Mouse (Mus musculus) CD4-positive, CD25-positive, alpha-beta regulatory T cell, adult 2 months (primary cell): Measurements from ENCODE around the gene Nccrp1.
"Not testable (repeated sequence)": the region's sequence is repeated elsewhere in the genome, so short reads cannot be mapped to it uniquely, and the experiment has no call there.

Experiments
- DNase-seq: peaks from one replicate; pipeline ENCODE4 v3.0.0-alpha.2; 2012; ENCODE audit warnings: low read depth, low spot score

The Nccrp1 gene

DNA sequence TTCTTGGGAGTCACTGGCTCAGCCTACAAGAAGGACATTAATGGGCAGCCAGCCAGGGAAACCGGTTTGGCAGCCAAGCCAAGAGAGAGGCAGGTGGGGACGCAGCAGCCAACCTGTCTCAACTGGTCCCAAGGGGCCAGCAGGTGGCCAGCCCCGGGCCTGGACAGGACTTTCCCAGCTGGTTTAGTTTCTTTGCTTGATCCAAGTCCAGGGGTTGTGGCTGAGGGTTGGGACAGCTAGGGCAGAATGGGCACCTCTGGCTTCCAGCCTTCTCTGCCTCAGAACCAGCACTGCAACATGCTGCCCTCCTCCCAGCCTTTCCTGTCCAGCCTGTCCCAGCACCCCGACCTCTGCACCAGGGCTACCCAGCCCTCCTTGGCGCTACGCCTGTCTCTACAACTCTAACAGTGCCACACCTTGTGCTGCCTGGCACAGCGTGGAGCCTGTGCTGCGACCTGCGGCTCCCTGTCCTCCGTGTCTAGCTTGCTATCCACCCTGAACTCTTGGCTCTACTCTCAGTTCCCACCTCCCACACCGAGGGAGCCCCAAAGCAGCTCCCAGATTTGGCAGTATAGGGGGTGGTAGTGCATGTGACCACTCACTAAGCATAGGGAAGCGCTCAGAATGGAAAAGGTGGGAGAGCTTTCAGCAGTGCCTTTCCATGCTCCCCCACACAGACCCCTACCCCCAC, 23.4 kb upstream of the Nccrp1 start:
- DNase-seq = no peak

DNA sequence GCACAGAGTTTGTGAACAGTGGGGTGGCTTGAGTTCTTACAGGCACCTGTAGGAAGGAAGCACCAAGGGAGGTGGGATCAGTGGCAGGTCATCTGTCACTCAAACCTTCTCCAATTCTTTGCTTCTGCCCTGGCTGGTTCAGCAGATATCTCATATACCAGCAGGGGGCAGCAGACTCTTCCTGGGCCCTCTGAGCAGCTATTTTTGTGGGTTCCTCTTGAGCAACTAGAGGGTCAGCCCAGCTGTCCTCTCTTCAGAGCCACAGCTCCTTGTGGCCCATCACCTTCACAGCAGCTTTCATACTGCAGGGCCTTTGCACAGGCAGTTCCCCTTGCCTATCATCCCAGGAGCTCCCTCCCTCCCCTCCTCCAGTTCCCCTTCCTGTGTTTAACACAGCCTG, 21.2 kb upstream of the Nccrp1 start:
- DNase-seq = peak; percentile 82

DNA sequence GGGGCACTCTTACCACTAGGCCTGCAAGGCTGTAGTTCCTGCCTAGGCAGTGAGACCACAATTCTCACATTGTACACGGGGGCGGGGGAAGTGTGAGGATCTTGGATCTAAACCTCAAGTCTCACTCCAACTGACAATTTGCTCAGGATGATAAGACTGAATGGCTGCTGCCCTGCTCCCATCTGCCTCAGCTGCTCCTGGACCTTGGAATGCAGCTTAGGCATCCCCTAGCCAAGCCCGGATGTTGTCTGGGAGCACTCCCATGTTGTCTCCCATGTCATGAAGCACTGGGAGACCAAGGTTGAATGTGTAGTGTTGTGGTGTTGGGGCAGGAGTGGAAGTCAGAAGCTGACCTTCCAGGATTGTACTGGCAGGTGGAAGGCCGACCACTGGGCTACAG, 20.5 kb upstream of the Nccrp1 start:
- no peak for DNase-seq

DNA sequence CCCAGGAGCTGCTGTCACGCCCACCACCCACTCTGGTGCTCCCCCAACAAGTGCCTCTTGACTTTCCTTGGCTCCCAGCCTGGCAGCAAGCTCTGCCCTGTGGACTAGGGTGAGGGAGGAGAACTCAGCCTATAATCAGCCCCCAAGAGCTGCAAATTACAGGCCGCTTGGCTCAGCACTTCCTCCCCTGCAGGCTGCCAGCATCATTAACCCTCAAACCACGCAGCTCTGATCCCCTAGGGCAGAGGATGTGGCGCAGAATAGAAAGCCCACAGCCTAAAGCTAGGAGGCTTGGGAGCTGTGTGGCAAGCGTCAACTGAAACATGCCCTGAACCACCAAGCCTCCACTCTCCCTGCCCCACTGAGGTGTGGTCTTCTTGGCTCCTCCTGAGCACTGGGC, 18.4 kb upstream of the Nccrp1 start:
- DNase-seq = no peak

DNA sequence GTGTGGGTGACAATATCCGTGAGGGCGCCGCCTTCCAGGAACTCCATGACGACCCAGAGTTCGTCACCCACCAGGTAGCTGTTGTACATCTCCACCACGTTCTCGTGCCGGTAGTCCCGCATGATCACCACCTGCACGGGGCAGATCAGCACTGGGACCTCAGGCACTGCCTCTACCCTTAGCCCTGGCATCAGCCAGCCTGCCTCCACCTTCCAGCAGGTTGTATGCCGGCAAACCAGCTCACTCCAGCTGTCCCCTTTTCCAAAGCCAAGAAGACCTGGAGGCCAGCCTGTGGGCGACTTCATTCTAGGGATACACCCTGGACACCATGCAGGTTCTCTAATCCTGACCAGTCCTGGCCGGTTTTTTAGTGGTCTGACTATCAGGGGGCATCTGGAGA, 15.9 kb upstream of the Nccrp1 start:
- DNase-seq = no peak

DNA sequence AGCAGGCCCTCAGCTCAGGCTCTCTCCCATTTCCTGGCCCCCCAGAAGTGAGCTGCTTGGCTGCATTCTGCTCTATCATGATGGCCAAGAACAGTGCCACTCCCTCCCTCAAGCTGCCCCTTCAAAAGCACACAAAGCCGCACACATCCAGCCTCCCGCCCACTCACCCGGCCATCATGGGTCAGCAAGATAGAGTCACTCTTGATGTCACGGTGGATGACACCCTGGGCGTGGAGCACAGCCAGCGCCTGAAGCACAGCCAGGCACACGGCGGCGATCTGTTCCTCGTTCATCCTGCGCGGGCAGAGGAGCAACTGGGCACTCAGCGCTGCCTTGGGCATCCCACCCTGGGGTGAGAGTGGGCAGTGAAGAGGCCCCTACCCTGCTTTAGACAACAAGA, 15.3 kb upstream of the Nccrp1 start:
- no peak for DNase-seq

DNA sequence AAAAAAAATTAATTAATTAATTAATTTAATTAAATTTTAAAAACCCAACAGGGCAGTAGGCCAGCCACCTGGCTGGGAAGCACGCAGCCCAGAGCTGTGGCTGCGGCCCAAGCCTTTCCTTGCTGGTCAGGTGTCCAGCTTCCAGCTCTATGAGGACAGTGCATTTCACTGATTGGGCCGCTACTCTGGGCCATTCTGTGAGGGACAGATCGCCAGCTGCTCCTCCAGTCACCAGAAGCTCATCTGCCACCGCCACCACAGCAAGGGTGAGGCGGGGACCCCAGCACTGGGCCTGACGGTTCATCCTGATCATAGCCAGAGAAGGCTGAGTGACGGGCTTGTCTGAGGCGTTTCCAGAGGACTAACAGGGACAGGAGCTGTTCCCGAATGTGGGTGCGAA, 14.9 kb upstream of the Nccrp1 start:
- no peak for DNase-seq

DNA sequence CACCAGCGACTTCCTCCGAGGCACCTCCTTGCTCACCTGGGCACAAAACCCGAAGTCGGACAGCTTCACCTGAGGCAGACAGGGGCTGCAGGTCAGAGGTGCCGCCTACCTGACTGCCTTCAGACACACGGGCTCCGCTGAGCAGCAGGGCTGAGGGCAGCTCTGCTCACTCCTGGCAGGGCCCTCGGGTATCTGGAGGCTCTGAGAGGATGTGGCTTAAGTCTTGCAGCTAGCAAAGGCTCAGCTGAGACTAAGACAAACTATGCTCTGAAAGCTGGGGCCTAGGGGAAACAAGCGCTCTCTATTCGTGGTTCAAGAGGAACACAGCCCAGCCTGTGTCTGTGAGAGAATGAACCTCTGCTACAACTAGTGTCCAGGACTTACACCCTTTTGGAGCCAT, 13.8 kb upstream of the Nccrp1 start:
- DNase-seq = no peak

DNA sequence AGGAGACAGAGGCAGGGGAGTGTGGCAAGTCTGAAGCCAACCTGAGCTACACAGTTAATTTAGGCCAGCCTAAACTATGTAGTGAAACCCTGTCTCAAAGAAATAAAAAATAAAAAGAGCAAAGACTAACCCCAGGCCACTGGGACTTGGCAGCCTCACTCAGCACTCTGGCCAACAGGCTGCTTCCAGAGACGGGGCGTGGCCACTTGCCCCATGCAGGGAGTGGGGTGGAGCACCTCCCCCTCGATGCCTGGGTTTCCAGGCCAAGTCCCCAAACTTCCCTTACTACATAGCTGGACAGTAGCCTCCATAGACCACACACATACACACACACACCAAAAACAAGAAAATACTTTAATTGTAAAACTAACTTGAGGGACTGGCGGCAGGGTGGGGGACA, 11.4 kb upstream of the Nccrp1 start:
- no peak for DNase-seq

DNA sequence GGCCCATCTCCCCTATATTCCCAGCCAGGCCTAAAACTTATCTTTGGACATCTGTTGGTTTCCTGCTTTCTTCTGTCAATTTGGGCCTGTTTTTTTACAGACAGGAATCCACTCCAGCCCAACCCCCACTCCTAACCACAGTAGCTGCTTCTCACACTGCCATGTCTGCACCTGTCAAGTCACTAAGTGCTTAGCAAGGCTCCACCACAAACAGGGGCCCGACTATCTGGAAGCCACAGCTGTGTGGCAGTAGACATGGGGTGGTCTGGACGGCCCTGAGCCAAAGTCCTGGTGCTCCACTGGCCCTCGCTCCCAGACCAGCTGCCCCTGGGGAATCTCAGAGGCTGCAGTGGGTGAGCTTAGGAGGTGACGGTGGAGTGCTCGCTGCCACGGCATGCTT, 10.7 kb upstream of the Nccrp1 start:
- no peak for DNase-seq

DNA sequence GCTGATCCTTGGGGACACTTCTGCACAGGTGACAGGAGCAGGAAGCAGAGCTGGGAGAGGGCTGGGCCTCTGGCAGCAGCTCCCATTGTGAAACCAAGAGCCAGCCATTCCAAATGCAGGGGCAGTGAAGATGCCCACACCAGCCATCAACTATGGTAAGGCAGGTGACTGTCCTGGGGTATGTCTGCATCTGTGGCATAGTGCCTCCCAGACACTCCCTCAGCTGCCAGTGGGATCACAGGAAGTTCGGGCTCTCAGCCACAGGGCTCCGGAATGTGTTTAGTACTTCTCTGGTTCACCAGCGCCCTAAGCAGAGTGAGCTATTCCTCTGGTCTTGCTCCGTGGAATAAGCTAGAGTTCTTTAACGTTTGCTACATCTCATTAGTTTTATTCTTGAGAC, 10.0 kb upstream of the Nccrp1 start:
- no peak for DNase-seq

DNA sequence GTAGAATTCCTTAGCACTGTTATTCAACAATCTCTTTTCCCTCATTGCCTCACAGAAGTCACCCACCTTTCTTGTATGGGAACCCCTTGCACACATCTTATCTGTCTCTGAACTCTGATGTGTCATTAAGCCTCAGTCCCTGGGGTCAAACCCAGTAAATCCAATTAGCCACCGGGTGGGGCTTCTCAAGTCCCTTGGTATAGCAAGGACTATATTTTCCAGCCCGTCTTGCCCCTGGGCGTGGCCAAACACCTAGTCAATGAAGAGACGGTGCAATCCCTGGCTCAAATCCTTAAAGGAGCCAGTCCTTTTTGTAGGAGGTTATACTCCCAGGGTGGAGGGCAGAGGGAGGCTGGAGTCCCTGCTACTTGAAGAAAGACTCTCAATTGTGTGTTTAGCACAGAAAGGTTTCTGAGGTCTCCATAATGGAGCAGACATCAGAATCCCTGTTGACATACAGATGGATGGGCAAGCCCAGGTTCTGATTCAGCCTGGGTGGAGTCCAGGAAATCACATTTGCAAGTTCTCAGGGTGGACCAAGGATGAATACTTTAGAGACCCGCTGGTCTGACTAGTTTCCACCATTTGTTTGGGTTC, 9.0 kb upstream of the Nccrp1 start:
- no peak for DNase-seq

DNA sequence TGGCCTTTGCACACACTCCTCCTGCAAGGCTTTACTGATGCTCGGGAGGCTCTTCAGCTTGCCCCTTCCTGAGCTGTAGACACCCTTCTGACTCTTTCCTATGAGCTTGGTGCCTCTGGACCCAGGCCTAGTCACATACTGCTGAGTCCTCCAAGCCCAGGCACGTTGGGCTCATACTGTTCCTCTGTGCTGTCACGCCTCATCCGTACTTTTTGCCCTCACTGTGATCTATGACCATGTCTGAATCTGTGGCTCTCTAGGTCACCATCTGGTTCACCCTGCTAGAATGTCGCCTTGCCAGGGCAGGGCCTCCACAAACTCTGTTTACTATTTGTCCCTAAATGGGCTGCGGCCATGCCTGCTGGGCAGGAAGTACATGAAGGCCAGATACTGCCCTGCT, 6.0 kb upstream of the Nccrp1 start:
- no peak for DNase-seq

DNA sequence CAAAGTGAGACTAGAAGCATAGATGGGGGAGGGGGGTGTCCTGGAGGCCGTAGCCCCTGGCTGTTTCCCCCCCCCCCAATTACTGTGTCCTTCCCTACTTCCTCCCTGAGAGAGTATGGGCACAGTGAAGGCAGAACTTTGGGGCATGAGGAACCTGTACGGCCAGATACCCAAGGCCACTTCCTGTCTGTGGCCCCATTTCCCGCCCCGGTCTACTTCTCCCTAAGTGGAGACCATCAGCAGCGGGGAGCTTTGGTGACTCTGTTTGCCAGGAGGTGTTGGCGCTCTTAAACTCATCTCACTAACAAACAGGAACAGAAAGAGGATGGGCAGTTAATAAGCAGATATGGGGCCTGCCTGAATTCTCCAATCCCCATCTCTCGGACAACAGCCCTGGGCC, 574 bp upstream of the Nccrp1 start:
- no peak for DNase-seq

DNA sequence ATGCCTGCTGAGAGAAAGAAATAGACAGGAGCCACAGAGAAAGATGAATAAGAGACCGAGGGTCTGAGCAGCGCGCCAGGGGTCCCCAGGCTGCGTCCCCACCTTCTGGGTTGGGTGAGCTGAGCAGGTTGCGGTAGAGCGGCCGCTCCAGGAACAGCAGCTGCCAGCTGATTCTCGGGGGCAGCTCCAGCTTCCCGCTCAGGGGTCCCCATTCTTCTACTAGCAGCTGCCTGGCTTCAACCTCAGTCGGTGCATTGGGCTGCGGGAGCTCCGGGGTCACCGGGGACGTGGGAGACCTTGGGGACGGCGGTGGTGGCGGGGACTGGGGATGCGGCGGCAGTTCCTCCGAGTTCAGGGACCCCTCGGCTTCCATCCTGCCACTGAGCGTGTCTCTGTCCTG, 405 bp downstream of the Nccrp1 start:
- DNase-seq = no peak

DNA sequence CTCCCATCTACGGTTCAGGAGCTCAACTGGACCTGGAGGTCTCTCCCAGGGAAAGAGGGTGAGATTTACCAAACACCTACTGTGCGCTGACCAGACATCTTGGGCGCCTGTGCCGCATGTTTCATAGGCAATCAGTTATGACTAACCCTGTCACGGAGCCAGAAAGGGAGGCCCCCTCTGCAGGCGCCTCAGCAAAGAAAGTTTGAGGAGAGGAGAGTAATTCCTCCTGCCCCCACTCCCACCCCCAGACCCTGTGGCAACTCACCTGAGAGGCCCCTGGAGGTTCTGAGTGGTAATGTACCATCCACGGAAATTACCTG, 1.2 kb downstream of the Nccrp1 start:
- no peak for DNase-seq

DNA sequence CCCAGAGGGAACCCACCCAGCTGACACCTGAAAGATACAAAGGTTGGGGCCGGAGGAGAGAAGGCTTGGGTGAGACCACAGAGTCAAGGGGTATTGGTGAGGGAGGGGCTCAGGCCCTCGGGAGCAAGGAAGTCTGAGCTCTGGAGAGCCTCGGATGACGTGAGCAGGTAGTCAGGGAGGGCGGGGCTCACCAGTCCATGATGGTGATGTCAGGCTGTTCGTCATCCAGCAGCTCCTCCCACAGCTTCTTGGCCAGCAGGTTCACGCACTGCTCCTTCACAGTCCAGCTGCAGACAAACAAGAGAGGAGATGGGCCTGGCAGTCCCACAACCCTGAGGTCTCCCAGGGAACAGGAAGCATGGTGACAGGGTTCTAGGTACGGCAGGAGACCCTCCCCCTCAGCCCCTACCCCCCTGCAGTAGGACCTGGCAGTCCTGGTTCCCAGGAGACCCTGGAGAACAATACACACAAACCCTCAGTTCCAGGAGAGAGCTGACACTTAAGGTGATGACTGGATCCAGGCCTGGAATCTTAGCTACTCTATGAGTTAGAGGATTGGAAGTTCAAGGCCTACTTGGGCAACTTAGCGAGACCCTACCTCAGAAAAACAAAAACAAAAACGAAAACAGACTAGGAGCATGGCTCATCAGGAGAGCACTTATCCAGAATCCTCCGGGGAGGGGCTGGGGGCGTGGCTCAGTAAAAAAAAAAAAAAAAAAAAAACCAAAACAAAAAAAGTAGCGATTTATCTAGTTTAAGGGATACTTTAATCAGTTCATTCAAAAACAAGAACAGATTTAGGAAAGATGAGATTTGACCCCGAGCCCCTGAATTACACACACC, 1.8 kb downstream of the Nccrp1 start:
- no peak for DNase-seq

DNA sequence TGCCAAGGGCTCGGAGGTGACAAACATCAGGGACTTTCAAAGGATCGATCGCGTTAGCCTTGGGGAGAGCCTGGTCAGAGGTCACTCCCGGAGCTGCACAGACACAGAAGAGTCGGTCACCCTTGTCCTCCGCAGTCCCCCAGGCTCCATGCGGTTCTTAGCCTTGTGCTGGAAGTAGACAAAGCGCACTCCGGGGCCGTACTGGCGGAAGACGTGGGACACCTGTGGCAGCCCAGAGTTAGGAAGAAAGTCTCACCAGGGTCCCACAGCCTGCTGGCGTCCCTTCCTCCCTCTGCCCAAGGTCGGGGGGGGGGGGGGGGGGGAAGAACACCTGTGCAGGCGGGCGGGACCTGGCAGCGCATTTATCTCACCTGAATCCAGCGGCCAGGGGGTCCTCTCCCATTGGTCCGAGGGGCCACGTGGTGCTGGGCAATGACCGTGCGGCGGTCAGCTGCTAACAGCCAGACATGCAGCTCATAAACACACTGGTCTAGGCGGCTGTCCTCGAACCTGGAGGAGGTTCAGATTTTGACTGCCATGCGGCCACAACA, 2.9 kb downstream of the Nccrp1 start:
- no peak for DNase-seq

DNA sequence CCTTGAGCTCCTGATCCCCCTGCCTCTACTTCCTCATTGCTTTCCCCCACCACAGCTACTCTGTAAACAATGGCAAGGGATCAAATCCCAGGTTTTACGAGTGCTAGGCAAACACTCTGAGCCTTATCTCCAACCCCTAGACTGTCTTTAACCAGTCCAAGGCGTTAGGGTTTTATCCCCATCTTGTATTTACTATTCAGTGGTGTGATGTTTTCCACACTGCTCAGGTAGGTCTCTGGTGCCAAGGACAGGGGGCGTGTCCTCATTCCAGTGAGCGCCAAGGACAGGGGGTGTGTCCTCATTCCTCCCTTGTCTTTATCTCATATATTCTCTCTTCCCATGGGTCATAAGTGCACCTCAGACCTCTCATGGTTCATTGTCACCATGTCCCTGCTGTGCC, 6.5 kb downstream of the Nccrp1 start, which contains the start of gene Sycn:
Sycn (plus strand) TSS at position 360 of the 400 bp plus-strand sequence.
- DNase-seq = no peak

DNA sequence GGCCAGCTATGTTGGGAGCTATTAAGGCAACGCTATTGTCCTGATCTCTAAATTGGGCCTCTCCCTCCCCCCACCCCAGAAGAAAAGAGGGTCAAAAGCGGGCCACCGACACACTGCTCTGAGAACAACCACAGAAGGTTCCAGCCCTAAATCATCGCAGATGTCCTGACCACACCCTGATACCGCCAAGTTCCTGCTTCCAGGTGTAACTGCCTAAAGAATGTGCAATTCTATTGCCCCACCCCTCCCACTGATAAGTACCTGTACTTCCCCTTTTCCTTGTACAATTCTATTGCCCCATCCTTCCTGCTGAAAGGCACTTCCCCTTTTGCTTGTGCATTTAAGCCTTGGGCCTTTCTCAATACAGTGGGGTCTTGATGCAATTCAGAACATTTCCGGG, 8.2 kb downstream of the Nccrp1 start:
- DNase-seq = not testable (repeated sequence)

DNA sequence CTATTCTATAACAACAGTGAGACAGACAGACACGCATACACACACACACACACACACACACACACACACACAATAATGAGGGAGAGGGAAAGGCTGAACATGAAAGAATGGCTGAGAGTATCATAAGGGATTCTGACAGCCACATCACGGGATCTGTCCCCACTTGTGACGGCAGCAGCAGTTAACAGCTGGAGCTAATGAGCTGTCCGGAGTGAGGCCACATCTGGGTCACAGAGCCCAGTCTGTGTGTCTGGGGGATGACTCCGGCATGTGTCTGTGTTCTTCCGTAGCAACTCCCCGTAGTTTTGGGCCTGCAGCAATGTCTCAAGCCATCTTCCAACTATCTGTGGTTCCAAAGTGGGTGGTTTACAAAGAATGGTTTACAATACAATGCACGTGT, 15.0 kb downstream of the Nccrp1 start:
- DNase-seq = no peak

DNA sequence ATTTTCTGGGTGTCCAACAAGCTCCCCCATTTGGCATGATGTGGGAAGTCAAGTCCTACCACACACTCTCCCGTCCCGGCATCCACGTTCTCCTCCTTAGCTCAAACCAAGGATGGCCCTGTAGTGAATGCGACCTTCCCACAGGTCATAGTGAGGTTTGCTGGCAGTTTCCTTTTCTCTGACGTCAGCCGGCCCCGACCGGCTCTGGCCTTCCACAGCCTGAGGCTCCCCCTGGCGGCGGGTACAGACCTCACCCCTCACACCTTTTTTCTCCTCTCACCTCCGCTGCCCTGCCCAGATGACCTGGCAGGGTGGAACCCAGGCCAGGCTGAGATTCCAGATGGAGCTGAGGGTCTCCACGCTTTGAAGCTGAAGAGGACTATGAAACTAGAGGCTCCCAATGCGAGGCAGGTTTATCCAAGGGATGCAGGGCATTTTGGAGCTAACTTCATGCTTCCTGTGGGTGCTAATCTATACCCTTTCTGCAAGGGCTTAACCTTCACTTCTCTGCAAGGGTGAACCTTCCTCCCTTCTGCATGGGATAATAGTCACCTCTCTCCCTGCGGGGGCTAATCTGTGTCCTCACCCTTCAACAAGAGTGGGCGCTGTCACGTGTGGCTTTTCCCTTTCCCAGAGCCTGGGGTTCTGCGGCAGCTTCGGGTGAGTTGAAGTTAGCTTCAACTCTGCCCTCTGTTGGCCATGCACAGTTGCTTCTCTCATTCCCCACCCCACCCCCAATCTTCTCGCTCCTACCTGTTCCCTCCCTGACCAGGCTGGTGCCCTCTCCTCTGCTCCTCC, 18.9 kb downstream of the Nccrp1 start:
- peak; percentile 92 for DNase-seq
